ENCODE assay signal across 8 mouse cellular contexts in genomic region chr13:48967956-48968749, GRCm38 (mm10). TPM values are rescaled to one million over a fixed set of nuclear protein-coding genes. Genes with fewer than 3 reads are reported as not detected.
A peak's percentile ranks its signal among the peaks of the same experiment; 100 is the strongest.
DNase-seq lines count a peak whose midpoint lies in the region; ATAC-seq lines count a peak whose summit lies in the region.

Fam120a (minus strand) TSS chr13:48968017.

- no peaks in the 10 kb centered on the region for H3K27me3 ChIP-seq in intestine, embryonic 15.5 days (replicated peaks)

- peak within 1 kb of the TSS; percentile 98 for H3K9ac ChIP-seq in intestine, embryonic 15.5 days

- H3K27ac ChIP-seq in intestine, embryonic 15.5 days = peak within 1 kb of the TSS; percentile 97

- H3K9me3 ChIP-seq in intestine, embryonic 15.5 days = no peaks in the 10 kb centered on the region

- peaks cover 22% of the 10 kb centered on the region for H3K4me1 ChIP-seq in intestine, embryonic 15.5 days (replicated peaks)

- peak; percentile 93 for DNase-seq in adrenal gland, adult 2 months
- DNase-seq in embryo, embryonic 11.5 days (ENCODE audit: low read depth, low spot score) = peak; percentile 73
- DNase-seq in gastrocnemius, postnatal 4 days (ENCODE audit: low spot score in 2 of 2) = peak; percentile 66 to 83
- DNase-seq in left cerebral cortex, postnatal 14 days (ENCODE audit: low spot score in 2 of 2) = peak; percentile 80 to 82
- peak; percentile 79 for DNase-seq in right cerebral cortex, postnatal 14 days
- DNase-seq in urinary bladder, postnatal 25 days (ENCODE audit: low spot score) = peak; percentile 80

- H3K36me3 ChIP-seq in intestine, embryonic 15.5 days = no peaks in the 10 kb centered on the region

- ATAC-seq in intestine, embryonic 15.5 days = peak; percentile 93
- ATAC-seq in megakaryocyte-erythroid progenitor cell, adult 5-6 weeks (replicated peaks; ENCODE audit: low FRiP score, low TSS enrichment, poor library complexity, severe bottlenecking) = peak; percentile 20

- WGBS in intestine, embryonic 15.5 days = under 1% methylated on average over 114 of the region's 116 CpGs

- intact Hi-C loops in left cerebral cortex, postnatal 14 days (cut with DNase I) = loop anchor here (5.0 kb wide), 1 partner anchor 91 kb away; no protein-coding TSS in a partner anchor

- H3K4me3 ChIP-seq in intestine, embryonic 15.5 days (replicated peaks) = peak within 1 kb of the TSS; percentile 98

- H3K4me2 ChIP-seq in intestine, embryonic 15.5 days (replicated peaks) = peak within 1 kb of the TSS; percentile 79

RNA-seq across cellular contexts. Expression of gene Fam120a, which starts in this region (rescaled TPM):
- 100 to 1,000 TPM; 160 to 173 TPM for total RNA-seq in adrenal gland, adult 2 months (2021)
- polyA plus RNA-seq in adrenal gland, adult 2 months (2012; rRNA removed) = 76.8 and 86.1 TPM in 2 replicates
- 100 to 1,000 TPM; 132 to 135 TPM for total RNA-seq in gastrocnemius, postnatal 4 days (2021)
- 30.5 and 30.7 TPM in 2 replicates for polyA plus RNA-seq in intestine, embryonic 15.5 days (2015; fragmentation: Nextera tagmentation; extraction: Ambion mirVana)
- 100 to 1,000 TPM; 127 to 130 TPM for total RNA-seq in left cerebral cortex, postnatal 14 days (2021)
- 186 and 189 TPM in 2 replicates for total RNA-seq in megakaryocyte-erythroid progenitor cell, adult 5-6 weeks (2014; fragmentation: Nextera tagmentation)
- total RNA-seq in megakaryocyte-erythroid progenitor cell, adult 5-6 weeks (2017) = 134 and 158 TPM in 2 replicates

Comparison
In these comparisons a context has a peak if more than half of its experiments do, and no peak if none do; other contexts are left out.
1. Peak in every context shown above with its lines: DNase-seq, ATAC-seq, H3K4me3 ChIP-seq and H3K27ac ChIP-seq.